Mouse (Mus musculus) forebrain, embryonic 16.5 days (tissue): ENCODE data around the gene Gphb5. TPM values are rescaled to one million over a fixed set of nuclear protein-coding genes. Genes with fewer than 3 reads are reported as not detected.
"Not testable (repeated sequence)": the region's sequence is repeated elsewhere in the genome, so short reads cannot be mapped to it uniquely, and the experiment has no call there.

Experiments used
- ATAC-seq: fragments of 200-750 bp; cut with Nextera tagmentation; 2 replicates; pipeline ENCODE4 v1.8.0; 2017; ENCODE audit warnings: mild to moderate bottlenecking, moderate library complexity
- H3K27ac ChIP-seq: fragments of 300-500 bp; sonication (generic); 2 replicates; pipeline ENCODE4 v1.5.1; 2014; ENCODE audit warnings: low read length, control low read depth
- H3K27me3 ChIP-seq: fragments of 300-500 bp; sonication (generic); replicated peaks from 2 replicates; pipeline ENCODE4 v1.6.1; 2014; ENCODE audit warnings: low read length; ENCODE audit not compliant: control insufficient read depth, insufficient read depth
- H3K36me3 ChIP-seq: fragments of 300-500 bp; sonication (generic); 2 replicates; pipeline ENCODE4 v1.6.1; 2014; ENCODE audit not compliant: control insufficient read depth, insufficient read depth
- H3K4me1 ChIP-seq: fragments of 300-500 bp; sonication (generic); replicated peaks from 2 replicates; pipeline ENCODE4 v1.6.1; 2014; ENCODE audit warnings: low read length; ENCODE audit not compliant: control insufficient read depth, insufficient read depth
- H3K4me2 ChIP-seq: fragments of 300-500 bp; sonication (generic); 2 replicates; pipeline ENCODE4 v1.6.1; 2014; ENCODE audit warnings: mild to moderate bottlenecking, low read length, control low read depth
- H3K4me3 ChIP-seq: fragments of 300-500 bp; sonication (generic); replicated peaks from 2 replicates; pipeline ENCODE4 v1.5.1; 2014; ENCODE audit warnings: mild to moderate bottlenecking, low read length, control low read depth
- H3K9ac ChIP-seq: fragments of 300-500 bp; sonication (generic); replicated peaks from 2 replicates; pipeline ENCODE4 v1.6.1; 2014; ENCODE audit warnings: low read depth, low read length, control low read depth
- H3K9me3 ChIP-seq: fragments of 300-500 bp; sonication (generic); 2 replicates; pipeline ENCODE4 v1.6.1; 2016; ENCODE audit warnings: low read length; ENCODE audit not compliant: control insufficient read depth
- WGBS: fragments of 180-500 bp; shearing (Covaris S2); extraction: QIAGEN DNeasy Blood & Tissue Kit; methylation state at CpG from one replicate; pipeline ENCODE4 v1.1.7; 2014; 5-methylcytosine and 5-hydroxymethylcytosine counted together
- polyA plus RNA-seq: library from polyadenylated mRNA; unstranded; fragments of >200 nt; fragmentation: Nextera tagmentation; extraction: Ambion mirVana; gene quantifications from 2 replicates; pipeline ENCODE4 v1.2.1, GENCODE M21; 2015

The Gphb5 gene
- polyA plus RNA-seq, 1 experiment from 2014 or later: not detected

GRCm38 (mm10) chr12:75449475-75449966 is 32.9 kb upstream of the Gphb5 start:
- Histone ChIP-seq H3K9me3 (no peaks in the 10 kb centered on the region), H3K27me3 (no peaks in the 10 kb centered on the region), H3K4me3 (no peak overlapping the region), H3K4me1 (no peaks in the 10 kb centered on the region), H3K4me2 (no peak overlapping the region), H3K36me3 (peaks cover 8% of the 10 kb centered on the region; the same call in 1 of the 2 replicates), H3K27ac (no peak overlapping the region), H3K9ac (no peak overlapping the region)
- no peak for ATAC-seq
- 76% methylated on average over 6 of the region's 6 CpGs for WGBS

GRCm38 (mm10) chr12:75448921-75449320 is 32.3 kb upstream of the Gphb5 start:
- H3K27ac ChIP-seq: no peak overlapping the region
- no peak for ATAC-seq
- no peak overlapping the region for H3K4me2 ChIP-seq
- peaks cover 8% of the 10 kb centered on the region; the same call in 1 of the 2 replicates for H3K36me3 ChIP-seq
- 77% methylated on average over 5 of the region's 5 CpGs for WGBS
- H3K27me3 ChIP-seq: no peaks in the 10 kb centered on the region
- H3K9ac ChIP-seq: no peak overlapping the region
- no peaks in the 10 kb centered on the region for H3K9me3 ChIP-seq
- no peak overlapping the region for H3K4me3 ChIP-seq
- no peaks in the 10 kb centered on the region for H3K4me1 ChIP-seq

DNA sequence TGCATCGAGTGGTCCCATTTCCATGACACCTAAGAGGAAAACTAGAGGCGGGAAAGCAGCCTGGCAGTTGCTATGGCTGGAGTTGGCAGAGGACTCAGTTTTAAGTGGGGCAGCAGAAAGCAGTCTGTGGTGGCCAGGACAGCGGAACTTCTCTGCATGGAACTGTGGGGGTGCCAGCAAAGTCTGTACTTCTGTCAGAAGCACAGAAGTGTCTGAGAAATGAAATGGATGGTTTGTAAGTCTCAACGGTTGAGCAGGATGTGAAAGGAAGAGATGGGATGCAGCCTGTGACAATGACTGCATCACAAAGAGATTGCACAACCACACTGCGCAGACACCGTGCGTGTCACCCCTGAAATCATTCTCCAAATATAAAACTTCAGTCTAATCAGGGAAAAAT is 29.7 kb upstream of the Gphb5 start:
- Histone ChIP-seq H3K4me2 (no peak overlapping the region), H3K4me3 (no peak overlapping the region), H3K4me1 (no peaks in the 10 kb centered on the region), H3K27me3 (no peaks in the 10 kb centered on the region), H3K36me3 (no peaks in the 10 kb centered on the region), H3K9me3 (no peaks in the 10 kb centered on the region), H3K9ac (no peak overlapping the region), H3K27ac (no peak overlapping the region)
- WGBS: 87% methylated on average over 7 of the region's 7 CpGs
- ATAC-seq: no peak

DNA sequence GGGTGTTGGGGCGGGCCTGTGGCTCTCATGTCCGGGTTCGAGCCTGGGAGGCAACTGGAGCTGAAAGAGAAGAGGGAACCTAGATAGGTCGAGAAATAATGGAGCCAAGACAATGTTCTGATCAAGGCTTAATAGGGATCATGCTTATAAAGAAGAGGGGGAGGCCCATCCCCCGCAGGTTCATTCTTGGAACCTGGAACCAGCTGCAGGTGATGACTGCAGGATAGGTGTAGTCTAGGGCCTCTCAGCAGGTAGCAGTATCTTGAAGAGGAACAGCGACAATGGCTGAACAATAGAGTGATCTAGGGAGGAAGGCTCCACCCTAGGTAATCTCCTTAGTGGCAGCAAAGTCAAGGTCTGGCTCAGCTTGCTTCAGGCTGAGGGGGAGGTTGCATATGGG is 15.8 kb upstream of the Gphb5 start:
- not testable (repeated sequence) for ATAC-seq, H3K4me2 ChIP-seq, H3K27me3 ChIP-seq, H3K27ac ChIP-seq, H3K4me1 ChIP-seq, H3K9me3 ChIP-seq, H3K36me3 ChIP-seq, H3K4me3 ChIP-seq, H3K9ac ChIP-seq
- 85% methylated on average over 6 of the region's 6 CpGs for WGBS

GRCm38 (mm10) chr12:75429685-75430396 is 13.3 kb upstream of the Gphb5 start:
- Histone ChIP-seq H3K4me3 (no peak overlapping the region), H3K9me3 (no peaks in the 10 kb centered on the region), H3K4me1 (no peaks in the 10 kb centered on the region), H3K36me3 (no peaks in the 10 kb centered on the region), H3K27me3 (no peaks in the 10 kb centered on the region), H3K4me2 (no peak overlapping the region), H3K9ac (no peak overlapping the region), H3K27ac (no peak overlapping the region)
- no peak for ATAC-seq
- WGBS: 76% methylated on average over 1 of the region's 1 CpGs

DNA sequence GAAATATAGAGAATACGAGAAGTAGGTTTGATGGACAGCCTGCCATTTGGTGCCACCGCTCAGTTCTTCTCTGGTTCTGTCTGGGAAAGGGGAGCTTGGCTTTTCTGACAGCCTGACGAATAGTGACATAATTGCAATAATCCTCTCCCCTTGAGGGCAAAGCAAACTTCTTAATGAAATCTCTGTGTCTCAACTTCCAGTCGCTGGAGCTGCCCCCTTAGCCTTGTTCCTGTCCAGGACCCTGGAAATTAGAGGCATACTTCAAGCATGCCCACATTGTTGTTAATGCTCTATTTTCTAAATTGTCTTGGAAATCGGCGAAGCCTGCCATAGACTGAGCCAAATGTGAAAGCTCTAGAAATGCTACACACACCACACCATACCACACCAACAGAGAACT is 12.1 kb upstream of the Gphb5 start:
- Histone ChIP-seq H3K4me1 (no peaks in the 10 kb centered on the region), H3K36me3 (no peaks in the 10 kb centered on the region), H3K27me3 (no peaks in the 10 kb centered on the region), H3K9me3 (no peaks in the 10 kb centered on the region), H3K27ac (no peak overlapping the region), H3K9ac (no peak overlapping the region), H3K4me2 (no peak overlapping the region), H3K4me3 (no peak overlapping the region)
- no peak for ATAC-seq
- WGBS: 73% methylated on average over 6 of the region's 6 CpGs

DNA sequence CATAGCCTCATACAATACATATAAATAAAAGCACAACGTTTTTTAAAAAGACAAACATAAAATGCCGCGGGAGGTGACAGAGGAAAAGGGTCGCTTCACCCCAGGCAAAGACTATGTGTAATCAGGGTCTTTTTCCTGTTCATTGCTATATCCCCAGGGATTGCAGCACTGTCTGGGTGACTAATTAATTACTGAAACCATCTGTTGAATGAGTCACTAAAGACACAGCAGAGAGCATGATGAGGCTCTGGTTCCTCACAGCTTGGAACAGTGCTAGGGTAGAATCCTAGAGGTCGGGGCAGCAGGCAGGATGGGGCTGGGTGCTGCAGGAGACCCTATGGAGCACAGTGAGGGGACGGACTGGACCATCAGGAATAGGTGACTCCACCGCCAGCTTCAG is 9.3 kb upstream of the Gphb5 start:
- H3K4me1 ChIP-seq: no peaks in the 10 kb centered on the region
- 89% methylated on average over 7 of the region's 7 CpGs for WGBS
- no peak for ATAC-seq
- H3K4me2 ChIP-seq: no peak overlapping the region
- H3K36me3 ChIP-seq: no peaks in the 10 kb centered on the region
- H3K27me3 ChIP-seq: no peaks in the 10 kb centered on the region
- H3K9ac ChIP-seq: no peak overlapping the region
- H3K27ac ChIP-seq: no peak overlapping the region
- no peaks in the 10 kb centered on the region for H3K9me3 ChIP-seq
- H3K4me3 ChIP-seq: no peak overlapping the region

GRCm38 (mm10) chr12:75424817-75425216 is 8.2 kb upstream of the Gphb5 start:
- 89% methylated on average over 4 of the region's 4 CpGs for WGBS
- Histone ChIP-seq H3K4me2 (no peak overlapping the region), H3K9ac (no peak overlapping the region), H3K36me3 (no peaks in the 10 kb centered on the region), H3K27ac (no peak overlapping the region), H3K9me3 (no peaks in the 10 kb centered on the region), H3K4me3 (no peak overlapping the region), H3K27me3 (no peaks in the 10 kb centered on the region), H3K4me1 (no peaks in the 10 kb centered on the region)
- no peak for ATAC-seq

DNA sequence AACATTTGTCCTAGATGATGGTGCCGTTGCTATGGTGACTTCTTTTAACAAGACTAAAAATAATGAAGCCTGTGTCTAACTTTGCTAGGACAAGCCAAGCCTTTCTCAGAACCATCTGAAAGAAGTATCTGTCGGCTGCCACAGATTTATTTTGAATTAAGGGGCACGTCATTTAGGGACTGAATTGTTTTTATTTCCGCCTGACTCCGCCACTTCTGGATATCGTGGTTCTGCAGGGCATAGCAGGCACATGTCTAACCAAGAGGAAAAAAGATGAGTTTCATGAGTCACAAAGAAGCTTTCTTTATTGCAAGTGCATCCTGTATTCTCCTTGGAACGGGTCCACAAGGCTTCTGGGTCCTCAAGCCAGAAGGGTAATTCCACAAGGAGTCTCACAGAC is 7.8 kb upstream of the Gphb5 start:
- no peaks in the 10 kb centered on the region for H3K9me3 ChIP-seq
- ATAC-seq: no peak

GRCm38 (mm10) chr12:75414991-75415390 is 1.6 kb downstream of the Gphb5 start:
- H3K36me3 ChIP-seq: no peaks in the 10 kb centered on the region
- no peaks in the 10 kb centered on the region for H3K9me3 ChIP-seq
- H3K4me3 ChIP-seq: no peak overlapping the region
- no peaks in the 10 kb centered on the region for H3K4me1 ChIP-seq
- H3K4me2 ChIP-seq: no peak overlapping the region
- 80% methylated on average over 6 of the region's 6 CpGs for WGBS
- ATAC-seq: no peak
- H3K27me3 ChIP-seq: no peaks in the 10 kb centered on the region
- no peak overlapping the region for H3K9ac ChIP-seq
- no peak overlapping the region for H3K27ac ChIP-seq

More for the DNA sequence above, 7.8 kb upstream of the Gphb5 start:
- H3K4me3 ChIP-seq: no peak overlapping the region
- H3K27ac ChIP-seq: no peak overlapping the region
- 69% methylated on average over 7 of the region's 7 CpGs for WGBS
- H3K4me1 ChIP-seq: no peaks in the 10 kb centered on the region
- no peak overlapping the region for H3K4me2 ChIP-seq
- no peaks in the 10 kb centered on the region for H3K36me3 ChIP-seq
- no peak overlapping the region for H3K9ac ChIP-seq
- no peaks in the 10 kb centered on the region for H3K27me3 ChIP-seq
